Mouse (Mus musculus) hindbrain, embryonic 14.5 days (tissue): ENCODE measurements around the gene Dop1a. TPM values are rescaled to one million over a fixed set of nuclear protein-coding genes. Genes with fewer than 3 reads are reported as not detected.

ENCODE experiments used
- ATAC-seq: fragments of 200-750 bp; cut with Nextera tagmentation; 2 replicates; pipeline ENCODE4 v1.8.0; 2017; ENCODE audit warnings: moderate number of reproducible peaks, mild to moderate bottlenecking, moderate TSS enrichment, moderate library complexity; ENCODE audit not compliant: low FRiP score
- DNase-seq: peaks from one replicate; pipeline ENCODE4 v3.0.0-alpha.2; 2015; ENCODE audit warnings: low spot score
- H3K27ac ChIP-seq: fragments of 300-500 bp; sonication (generic); 2 replicates; pipeline ENCODE4 v1.5.1; 2014; ENCODE audit warnings: mild to moderate bottlenecking, moderate library complexity
- H3K27me3 ChIP-seq: fragments of 300-500 bp; sonication (generic); 2 replicates; pipeline ENCODE4 v1.6.1; 2014; ENCODE audit warnings: mild to moderate bottlenecking, low read length, mixed read lengths; ENCODE audit not compliant: control insufficient read depth, insufficient read depth
- H3K36me3 ChIP-seq: fragments of 300-500 bp; sonication (generic); replicated peaks from 2 replicates; pipeline ENCODE4 v1.6.1; 2014; ENCODE audit not compliant: control insufficient read depth, insufficient read depth
- H3K4me1 ChIP-seq: fragments of 300-500 bp; sonication (generic); replicated peaks from 2 replicates; pipeline ENCODE4 v1.6.1; 2014; ENCODE audit warnings: antibody characterized with exemption, low read length, mixed read lengths; ENCODE audit not compliant: control insufficient read depth, insufficient read depth
- H3K4me2 ChIP-seq: fragments of 300-500 bp; sonication (generic); replicated peaks from 2 replicates; pipeline ENCODE4 v1.6.1; 2014; ENCODE audit warnings: mild to moderate bottlenecking, moderate library complexity
- H3K4me3 ChIP-seq: fragments of 300-500 bp; sonication (generic); replicated peaks from 2 replicates; pipeline ENCODE4 v1.5.1; 2014; ENCODE audit warnings: mild to moderate bottlenecking, low read length
- H3K9ac ChIP-seq: fragments of 300-500 bp; sonication (generic); 2 replicates; pipeline ENCODE4 v1.6.1; 2014
- H3K9me3 ChIP-seq: fragments of 300-500 bp; sonication (generic); 2 replicates; pipeline ENCODE4 v1.6.1; 2016; ENCODE audit warnings: low read length; ENCODE audit not compliant: control insufficient read depth
- WGBS: fragments of 180-500 bp; shearing (Covaris S2); extraction: QIAGEN DNeasy Blood & Tissue Kit; methylation state at CpG from one replicate; pipeline ENCODE4 v1.1.7; 2014; 5-methylcytosine and 5-hydroxymethylcytosine counted together
- polyA plus RNA-seq: library from polyadenylated mRNA; unstranded; fragments of >200 nt; fragmentation: Nextera tagmentation; extraction: Ambion mirVana; gene quantifications from 2 replicates; pipeline ENCODE4 v1.2.1, GENCODE M21; 2014

The Dop1a gene
- polyA plus RNA-seq = 41.0 and 45.9 TPM in 2 replicates

DNA sequence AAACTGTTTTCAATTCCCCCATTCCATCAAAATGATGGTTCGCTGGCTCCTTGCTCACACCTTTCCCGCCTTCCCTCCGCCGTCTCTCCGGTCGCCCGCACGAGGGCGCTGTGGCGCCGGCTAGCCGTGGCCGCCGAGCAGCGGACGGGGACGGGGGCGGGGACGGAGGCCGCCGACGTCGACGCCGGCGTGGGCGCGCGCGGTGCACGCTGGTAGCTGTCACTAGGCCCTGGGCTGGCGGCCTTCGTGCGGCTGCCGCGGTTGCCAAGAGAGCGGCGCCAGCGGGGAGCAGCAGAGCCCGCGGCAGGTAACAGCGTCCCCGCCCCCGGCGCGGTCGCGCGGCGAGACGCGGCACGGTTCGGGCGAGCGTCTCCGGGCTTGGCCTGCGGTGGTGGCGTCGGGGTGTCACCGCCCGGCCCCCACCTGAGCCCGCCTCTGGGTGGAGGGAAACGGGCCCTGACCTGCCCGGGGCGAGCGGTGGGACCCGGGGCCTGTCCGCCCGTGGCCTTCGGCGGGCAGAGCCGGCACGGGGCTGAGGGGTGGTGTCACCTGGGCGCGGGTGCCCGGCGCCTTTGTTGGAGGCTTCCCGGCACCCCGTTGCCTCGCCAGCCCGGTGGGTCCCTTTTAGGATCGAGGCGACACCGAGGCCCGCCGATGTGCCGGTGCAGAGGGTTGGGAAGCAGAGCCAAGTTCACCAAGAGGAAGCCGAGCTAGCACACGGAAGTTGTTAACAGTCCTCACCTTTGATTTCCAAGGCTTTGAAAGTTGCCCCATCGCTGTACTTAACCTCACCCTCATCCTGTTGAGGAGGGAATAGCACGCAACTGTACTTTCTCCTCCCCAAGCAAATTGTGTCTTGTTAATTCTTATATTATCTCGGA lies at the start of gene Dop1a:
Dop1a (plus strand) TSS at position 165 of the 881 bp plus-strand sequence.
- peak; percentile 94 for ATAC-seq
- DNase-seq = peak; percentile 93
- under 1% methylated on average over 78 of the region's 93 CpGs for WGBS
- H3K4me2 ChIP-seq = peak within 1 kb of the TSS; percentile 67
- H3K9ac ChIP-seq = peak within 1 kb of the TSS; percentile 95
- H3K27me3 ChIP-seq = peaks cover 7% of the 10 kb centered on the region
- peak within 1 kb of the TSS; percentile 91 for H3K27ac ChIP-seq
- peaks cover 21% of the 10 kb centered on the region for H3K4me1 ChIP-seq
- H3K9me3 ChIP-seq = no peaks in the 10 kb centered on the region
- no peaks in the 10 kb centered on the region for H3K36me3 ChIP-seq
- H3K4me3 ChIP-seq = peak within 1 kb of the TSS; percentile 98

DNA sequence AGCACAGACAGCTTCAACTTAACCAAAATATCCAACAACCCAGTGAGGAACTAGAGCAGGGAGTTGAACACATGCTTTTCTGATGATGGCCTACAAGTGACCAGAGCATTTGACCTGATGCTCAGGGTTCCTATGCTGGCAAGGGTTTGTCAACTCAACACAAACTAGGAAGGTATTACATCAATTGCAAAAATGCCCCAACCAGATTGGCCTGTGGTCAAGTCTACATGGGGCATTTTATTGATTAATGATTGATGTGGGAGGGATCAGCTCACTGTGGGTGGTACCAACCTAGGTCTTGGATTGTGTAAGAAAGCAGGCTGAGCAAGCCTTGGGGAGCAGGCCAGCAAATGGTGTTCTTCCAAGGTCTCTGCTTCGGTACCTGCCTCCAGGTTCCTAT lies 49.0 kb upstream of the Dop1a start:
- ATAC-seq (no peak), DNase-seq (no peak)
- Histone ChIP-seq H3K27ac (no peak overlapping the region), H3K36me3 (no peaks in the 10 kb centered on the region), H3K9ac (no peak overlapping the region), H3K4me1 (no peaks in the 10 kb centered on the region), H3K4me2 (no peak overlapping the region), H3K4me3 (no peak overlapping the region), H3K27me3 (no peaks in the 10 kb centered on the region), H3K9me3 (no peaks in the 10 kb centered on the region)
- 95% methylated on average over 1 of the region's 1 CpGs for WGBS

DNA sequence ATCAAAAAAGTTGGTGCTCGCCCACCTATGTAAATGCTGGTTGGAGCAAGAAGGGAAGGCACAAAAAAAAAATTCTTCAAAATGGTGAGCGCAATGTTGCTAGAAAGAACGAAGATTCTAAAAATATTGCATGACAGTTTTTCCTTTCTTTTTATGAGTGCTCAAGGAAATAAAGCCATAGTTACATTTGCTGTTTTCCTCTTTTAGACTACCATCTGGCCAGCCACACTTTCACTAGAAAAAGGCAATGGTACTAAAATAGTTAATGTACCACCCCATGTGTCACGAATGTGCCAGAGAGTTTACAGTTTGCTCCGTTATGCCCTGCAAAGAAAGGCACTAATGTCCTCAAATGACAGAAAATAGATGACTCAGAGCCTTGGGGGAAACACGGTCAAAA lies 47.6 kb upstream of the Dop1a start:
- Histone ChIP-seq H3K4me1 (no peaks in the 10 kb centered on the region), H3K4me2 (no peak overlapping the region), H3K9me3 (no peaks in the 10 kb centered on the region), H3K27me3 (no peaks in the 10 kb centered on the region), H3K27ac (no peak overlapping the region), H3K4me3 (no peak overlapping the region), H3K36me3 (no peaks in the 10 kb centered on the region), H3K9ac (no peak overlapping the region)
- no peak for ATAC-seq
- DNase-seq = no peak
- 91% methylated on average over 6 of the region's 6 CpGs for WGBS

DNA sequence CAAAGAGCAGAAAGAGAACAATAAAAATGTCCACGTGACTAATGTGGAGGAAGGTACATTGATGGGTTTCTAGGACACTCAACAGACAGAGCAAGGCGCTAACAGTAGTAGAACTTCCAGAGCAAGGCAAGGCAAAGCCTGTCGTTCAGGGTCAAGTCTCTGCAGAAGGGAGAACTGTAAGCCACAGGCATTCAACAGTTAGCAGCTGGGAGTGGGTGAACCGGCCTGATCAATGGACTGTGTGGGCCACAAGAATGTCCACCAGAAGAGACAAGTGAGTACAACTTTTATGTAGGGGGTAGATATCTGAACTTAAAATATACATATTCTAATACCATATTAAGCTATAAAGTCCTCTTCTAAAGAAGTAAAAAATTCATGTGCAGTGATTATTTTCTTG lies 43.6 kb upstream of the Dop1a start:
- DNase-seq = no peak
- 81% methylated on average over 4 of the region's 4 CpGs for WGBS
- H3K36me3 ChIP-seq = no peaks in the 10 kb centered on the region

DNA sequence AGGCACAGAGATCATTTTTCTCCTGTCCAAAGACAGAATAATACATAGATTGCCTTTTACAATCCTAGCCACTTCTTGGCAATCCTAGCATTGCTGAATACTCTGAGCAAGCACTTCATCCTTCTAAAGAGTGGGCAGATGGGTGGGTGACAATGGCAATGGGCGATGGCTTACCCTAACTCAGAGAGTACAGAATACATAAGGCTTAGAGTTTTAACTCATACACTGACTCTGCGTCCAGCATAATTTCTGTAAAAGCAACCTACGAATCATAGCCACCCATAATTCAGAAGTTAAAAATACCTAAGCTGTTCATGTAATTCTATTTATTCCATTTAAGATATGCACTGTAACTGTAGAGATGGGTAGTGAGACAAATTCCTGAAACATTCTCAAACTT lies 31.4 kb upstream of the Dop1a start:
- Histone ChIP-seq H3K27ac (no peak overlapping the region), H3K4me2 (no peak overlapping the region), H3K9ac (no peak overlapping the region), H3K9me3 (no peaks in the 10 kb centered on the region), H3K4me3 (no peak overlapping the region), H3K36me3 (no peaks in the 10 kb centered on the region), H3K4me1 (no peaks in the 10 kb centered on the region), H3K27me3 (no peaks in the 10 kb centered on the region)
- ATAC-seq = no peak
- WGBS = 94% methylated on average over 3 of the region's 3 CpGs
- DNase-seq = no peak

More for the DNA sequence above, 43.6 kb upstream of the Dop1a start:
- no peak overlapping the region for H3K4me3 ChIP-seq
- no peaks in the 10 kb centered on the region for H3K4me1 ChIP-seq
- H3K4me2 ChIP-seq = no peak overlapping the region
- no peak for ATAC-seq
- no peak overlapping the region for H3K27ac ChIP-seq
- no peaks in the 10 kb centered on the region for H3K27me3 ChIP-seq
- H3K9me3 ChIP-seq = no peaks in the 10 kb centered on the region
- H3K9ac ChIP-seq = no peak overlapping the region

DNA sequence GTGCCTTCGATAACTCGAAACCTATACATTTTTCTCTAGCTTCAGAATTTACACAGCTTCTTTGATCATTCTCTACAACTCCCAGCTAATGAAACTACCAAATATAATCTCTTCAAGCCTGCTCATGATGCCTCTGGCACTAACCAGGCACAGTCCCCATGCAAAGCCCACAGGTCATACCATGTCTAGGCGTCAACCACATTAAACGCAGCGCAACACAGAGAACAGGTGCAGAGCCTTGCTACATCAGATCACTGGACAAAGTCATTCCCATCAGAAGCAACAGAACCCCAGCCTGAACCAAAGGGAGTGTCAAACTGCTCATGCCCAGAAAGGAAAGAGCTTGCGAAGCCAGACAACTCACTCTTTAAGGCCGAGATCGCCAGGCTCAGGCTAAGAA lies 30.3 kb upstream of the Dop1a start:
- H3K27me3 ChIP-seq = no peaks in the 10 kb centered on the region
- 95% methylated on average over 8 of the region's 8 CpGs for WGBS
- ATAC-seq = no peak
- no peak overlapping the region for H3K27ac ChIP-seq
- H3K4me1 ChIP-seq = no peaks in the 10 kb centered on the region
- H3K36me3 ChIP-seq = no peaks in the 10 kb centered on the region
- no peak for DNase-seq
- no peak overlapping the region for H3K9ac ChIP-seq
- H3K9me3 ChIP-seq = no peaks in the 10 kb centered on the region
- H3K4me2 ChIP-seq = no peak overlapping the region
- no peak overlapping the region for H3K4me3 ChIP-seq

DNA sequence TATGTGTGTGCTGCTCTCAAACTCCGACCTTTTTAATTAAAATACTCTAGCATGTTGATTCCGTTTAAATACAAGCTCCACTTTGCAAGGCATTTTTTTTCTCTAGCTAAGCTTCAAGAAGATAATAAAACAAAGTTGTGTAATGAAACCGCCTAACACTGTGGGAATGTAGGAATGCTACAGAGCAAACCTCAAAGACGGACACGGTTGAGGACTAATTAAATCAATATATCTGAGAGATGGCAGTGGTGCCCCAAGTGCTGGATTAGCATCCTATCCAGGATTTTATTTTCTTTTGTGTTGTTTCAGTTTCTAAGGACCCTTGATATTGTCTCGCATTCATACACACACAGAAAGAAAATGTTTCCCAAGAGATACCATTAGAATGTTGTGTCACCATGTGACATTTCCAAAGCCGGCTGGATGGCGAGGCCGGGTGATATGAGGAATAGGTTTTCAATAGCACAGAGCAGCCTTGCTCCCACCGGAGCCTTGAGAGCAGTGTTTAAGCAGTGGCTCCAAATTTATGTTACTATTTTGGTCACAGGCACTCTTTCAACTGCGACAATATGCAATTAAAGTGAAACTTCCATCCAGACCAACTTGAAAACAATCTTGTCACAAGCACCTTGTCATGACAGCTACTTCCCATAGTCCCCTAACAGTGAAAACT lies 28.5 kb upstream of the Dop1a start:
- Histone ChIP-seq H3K4me1 (peaks cover 4% of the 10 kb centered on the region; the same call in 1 of the 2 replicates), H3K36me3 (no peaks in the 10 kb centered on the region), H3K4me3 (no peak overlapping the region), H3K9ac (no peak overlapping the region), H3K4me2 (no peak overlapping the region), H3K27me3 (no peaks in the 10 kb centered on the region), H3K27ac (no peak overlapping the region), H3K9me3 (no peaks in the 10 kb centered on the region)
- DNase-seq (no peak), ATAC-seq (no peak)
- WGBS = 48% methylated on average over 11 of the region's 11 CpGs

DNA sequence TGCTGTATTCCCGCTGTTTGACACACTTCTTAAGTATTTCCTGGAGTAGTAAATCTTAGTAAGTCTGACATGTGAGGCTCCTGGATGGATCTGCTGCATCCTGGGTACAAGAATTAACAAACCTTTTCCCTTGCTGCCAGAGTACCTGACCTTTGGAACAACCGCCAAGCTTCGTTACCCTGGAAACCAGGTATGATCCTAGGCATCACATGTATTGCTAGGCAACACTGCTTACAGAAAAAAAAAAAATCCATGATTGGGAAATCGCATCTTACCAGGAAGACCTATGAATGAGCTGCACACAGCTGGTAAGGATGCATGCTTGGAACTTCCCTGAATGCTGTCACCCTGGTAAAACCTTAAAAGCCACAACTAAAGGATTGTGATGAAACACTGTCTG lies 24.7 kb upstream of the Dop1a start:
- Histone ChIP-seq H3K27me3 (no peaks in the 10 kb centered on the region), H3K4me3 (no peak overlapping the region), H3K4me1 (peaks cover 4% of the 10 kb centered on the region; the same call in 1 of the 2 replicates), H3K9ac (no peak overlapping the region), H3K27ac (no peak overlapping the region), H3K4me2 (no peak overlapping the region), H3K36me3 (no peaks in the 10 kb centered on the region), H3K9me3 (0 out of 2 replicates have a peak, but pooled peaks cover 7% of the 10 kb centered on the region)
- DNase-seq = no peak
- no peak for ATAC-seq
- WGBS = 77% methylated on average over 4 of the region's 4 CpGs

DNA sequence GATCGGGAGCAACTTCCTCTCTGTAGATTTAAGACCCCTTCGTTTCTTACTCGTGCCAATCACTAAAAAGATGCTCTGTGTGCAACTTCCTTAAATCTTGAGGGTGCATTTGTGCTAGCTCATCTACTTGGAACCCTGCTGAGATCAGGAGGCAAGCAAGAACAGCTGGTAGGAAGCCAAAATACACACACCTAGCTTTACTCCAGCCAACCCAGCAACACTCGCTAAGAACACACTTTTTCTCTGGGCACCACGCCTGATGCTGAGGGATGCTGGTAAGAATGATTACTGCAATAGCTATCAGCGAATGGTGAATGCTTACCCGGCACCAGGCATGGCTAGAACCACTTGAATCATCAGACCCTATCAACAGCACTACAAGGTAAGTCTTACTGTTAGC lies 20.1 kb upstream of the Dop1a start:
- ATAC-seq (no peak), DNase-seq (no peak)
- 86% methylated on average over 7 of the region's 7 CpGs for WGBS

More for the DNA sequence above, 20.1 kb upstream of the Dop1a start:
- no peak overlapping the region for H3K4me2 ChIP-seq
- no peak overlapping the region for H3K27ac ChIP-seq
- H3K9me3 ChIP-seq = 0 out of 2 replicates have a peak, but pooled peaks cover 7% of the 10 kb centered on the region
- H3K9ac ChIP-seq = no peak overlapping the region
- no peaks in the 10 kb centered on the region for H3K27me3 ChIP-seq
- H3K4me1 ChIP-seq = peaks cover 7% of the 10 kb centered on the region; the same call in 1 of the 2 replicates
- H3K4me3 ChIP-seq = no peak overlapping the region
- H3K36me3 ChIP-seq = no peaks in the 10 kb centered on the region
